Mouse (Mus musculus): ENCODE results near the gene Zcchc24. TPM values are rescaled to one million over a fixed set of nuclear protein-coding genes. Genes with fewer than 3 reads are reported as not detected.

Gene Zcchc24
- polyA plus RNA-seq, 1 experiment from 2014 or later: 9.3 TPM

- H3K4me1 ChIP-seq (replicated peaks): peaks cover 18% of the 10 kb centered on the region
- no peak for ATAC-seq
- no peaks in the 10 kb centered on the region for H3K36me3 ChIP-seq
- WGBS: 83% methylated on average over 11 of the region's 11 CpGs
- no peak overlapping the region for H3K4me2 ChIP-seq (replicated peaks)
- no peak overlapping the region for H3K4me3 ChIP-seq (replicated peaks)
- H3K27me3 ChIP-seq: no peaks in the 10 kb centered on the region
- H3K27ac ChIP-seq: no peak overlapping the region
- no peaks in the 10 kb centered on the region for H3K9me3 ChIP-seq
- no peak overlapping the region for H3K9ac ChIP-seq (replicated peaks)
These were observed 43.8 kb downstream of the Zcchc24 start for GRCm38 (mm10) chr14:25725032-25725497.

GRCm38 (mm10) chr14:25720962-25721707, 47.7 kb downstream of the Zcchc24 start:
- Histone ChIP-seq H3K9me3 (no peaks in the 10 kb centered on the region), H3K9ac (replicated peaks) (no peak overlapping the region), H3K4me3 (replicated peaks) (no peak overlapping the region), H3K4me1 (replicated peaks) (peaks cover 22% of the 10 kb centered on the region), H3K27me3 (no peaks in the 10 kb centered on the region), H3K4me2 (replicated peaks) (no peak overlapping the region), H3K36me3 (no peaks in the 10 kb centered on the region), H3K27ac (no peak overlapping the region)
- 92% methylated on average over 5 of the region's 5 CpGs for WGBS
- ATAC-seq: no peak

GRCm38 (mm10) chr14:25719371-25719770, 49.5 kb downstream of the Zcchc24 start:
- H3K4me2 ChIP-seq (replicated peaks): no peak overlapping the region

GRCm38 (mm10) chr14:25718471-25718870, 50.4 kb downstream of the Zcchc24 start:
- ATAC-seq: no peak
- Histone ChIP-seq H3K9ac (replicated peaks) (no peak overlapping the region), H3K4me1 (replicated peaks) (peaks cover 7% of the 10 kb centered on the region), H3K4me2 (replicated peaks) (no peak overlapping the region), H3K9me3 (no peaks in the 10 kb centered on the region), H3K36me3 (no peaks in the 10 kb centered on the region), H3K27me3 (no peaks in the 10 kb centered on the region), H3K4me3 (replicated peaks) (no peak overlapping the region), H3K27ac (no peak overlapping the region)
- WGBS: 9% methylated on average over 2 of the region's 2 CpGs

More at GRCm38 (mm10) chr14:25719371-25719770, 49.5 kb downstream of the Zcchc24 start:
- Histone ChIP-seq H3K4me1 (replicated peaks) (peaks cover 7% of the 10 kb centered on the region), H3K4me3 (replicated peaks) (no peak overlapping the region), H3K9me3 (no peaks in the 10 kb centered on the region), H3K27ac (no peak overlapping the region), H3K9ac (replicated peaks) (no peak overlapping the region), H3K36me3 (no peaks in the 10 kb centered on the region), H3K27me3 (no peaks in the 10 kb centered on the region)
- no peak for ATAC-seq
- WGBS: 54% methylated on average over 9 of the region's 9 CpGs

GRCm38 (mm10) chr14:25717718-25718117, 51.1 kb downstream of the Zcchc24 start:
- no peak for ATAC-seq
- peaks cover 11% of the 10 kb centered on the region for H3K4me1 ChIP-seq (replicated peaks)
- 87% methylated on average over 8 of the region's 8 CpGs for WGBS
- H3K9ac ChIP-seq (replicated peaks): no peak overlapping the region
- no peaks in the 10 kb centered on the region for H3K27me3 ChIP-seq
- H3K9me3 ChIP-seq: no peaks in the 10 kb centered on the region
- H3K4me2 ChIP-seq (replicated peaks): no peak overlapping the region
- H3K4me3 ChIP-seq (replicated peaks): no peak overlapping the region
- no peaks in the 10 kb centered on the region for H3K36me3 ChIP-seq
- no peak overlapping the region for H3K27ac ChIP-seq

GRCm38 (mm10) chr14:25716528-25716927, 52.3 kb downstream of the Zcchc24 start:
- Histone ChIP-seq H3K4me1 (replicated peaks) (peaks cover 8% of the 10 kb centered on the region), H3K36me3 (no peaks in the 10 kb centered on the region), H3K27me3 (no peaks in the 10 kb centered on the region), H3K4me2 (replicated peaks) (no peak overlapping the region), H3K9ac (replicated peaks) (no peak overlapping the region), H3K9me3 (no peaks in the 10 kb centered on the region), H3K27ac (no peak overlapping the region), H3K4me3 (replicated peaks) (no peak overlapping the region)
- ATAC-seq: no peak
- 95% methylated on average over 1 of the region's 1 CpGs for WGBS

- H3K4me2 ChIP-seq (replicated peaks): no peak overlapping the region
- H3K27ac ChIP-seq: no peak overlapping the region
- no peaks in the 10 kb centered on the region for H3K27me3 ChIP-seq
- WGBS: 17% methylated on average over 4 of the region's 4 CpGs
- peaks cover 18% of the 10 kb centered on the region for H3K4me1 ChIP-seq (replicated peaks)
- no peak overlapping the region for H3K9ac ChIP-seq (replicated peaks)
- peak; percentile 42; the same call in 1 of the 2 replicates for ATAC-seq
- H3K9me3 ChIP-seq: no peaks in the 10 kb centered on the region
- H3K4me3 ChIP-seq (replicated peaks): no peak overlapping the region
- no peaks in the 10 kb centered on the region for H3K36me3 ChIP-seq
These were observed 55.4 kb downstream of the Zcchc24 start for GRCm38 (mm10) chr14:25713443-25713842.

- ATAC-seq: no peak
- H3K9ac ChIP-seq (replicated peaks): no peak overlapping the region
- 66% methylated on average over 8 of the region's 8 CpGs for WGBS
These were observed 57.2 kb downstream of the Zcchc24 start for GRCm38 (mm10) chr14:25711602-25712001.

GRCm38 (mm10) chr14:25711177-25711576, 57.7 kb downstream of the Zcchc24 start:
- Histone ChIP-seq H3K4me1 (replicated peaks) (peaks cover 16% of the 10 kb centered on the region), H3K9me3 (no peaks in the 10 kb centered on the region), H3K36me3 (no peaks in the 10 kb centered on the region), H3K4me2 (replicated peaks) (no peak overlapping the region), H3K4me3 (replicated peaks) (no peak overlapping the region), H3K9ac (replicated peaks) (no peak overlapping the region), H3K27me3 (no peaks in the 10 kb centered on the region), H3K27ac (no peak overlapping the region)
- WGBS: 75% methylated on average over 7 of the region's 7 CpGs
- no peak for ATAC-seq

More at GRCm38 (mm10) chr14:25711602-25712001, 57.2 kb downstream of the Zcchc24 start:
- Histone ChIP-seq H3K36me3 (no peaks in the 10 kb centered on the region), H3K4me2 (replicated peaks) (no peak overlapping the region), H3K4me3 (replicated peaks) (no peak overlapping the region), H3K27me3 (no peaks in the 10 kb centered on the region), H3K27ac (no peak overlapping the region), H3K4me1 (replicated peaks) (peaks cover 16% of the 10 kb centered on the region), H3K9me3 (no peaks in the 10 kb centered on the region)

GRCm38 (mm10) chr14:25710681-25711080, 58.2 kb downstream of the Zcchc24 start:
- Histone ChIP-seq H3K36me3 (no peaks in the 10 kb centered on the region), H3K27me3 (no peaks in the 10 kb centered on the region), H3K27ac (no peak overlapping the region), H3K4me2 (replicated peaks) (no peak overlapping the region), H3K4me3 (replicated peaks) (no peak overlapping the region), H3K9me3 (no peaks in the 10 kb centered on the region), H3K4me1 (replicated peaks) (peaks cover 16% of the 10 kb centered on the region), H3K9ac (replicated peaks) (no peak overlapping the region)
- WGBS: 64% methylated on average over 4 of the region's 4 CpGs
- ATAC-seq: no peak

- Histone ChIP-seq H3K9ac (replicated peaks) (no peak overlapping the region), H3K4me3 (replicated peaks) (no peak overlapping the region), H3K27ac (no peak overlapping the region), H3K27me3 (no peaks in the 10 kb centered on the region), H3K4me1 (replicated peaks) (peaks cover 16% of the 10 kb centered on the region), H3K9me3 (no peaks in the 10 kb centered on the region), H3K4me2 (replicated peaks) (no peak overlapping the region), H3K36me3 (no peaks in the 10 kb centered on the region)
- 75% methylated on average over 4 of the region's 4 CpGs for WGBS
- ATAC-seq: no peak
These were observed 58.8 kb downstream of the Zcchc24 start for GRCm38 (mm10) chr14:25710073-25710472.

- H3K27ac ChIP-seq: no peak overlapping the region
- H3K36me3 ChIP-seq: no peaks in the 10 kb centered on the region
- 79% methylated on average over 2 of the region's 2 CpGs for WGBS
- no peaks in the 10 kb centered on the region for H3K27me3 ChIP-seq
- no peak overlapping the region for H3K4me3 ChIP-seq (replicated peaks)
- no peak overlapping the region for H3K9ac ChIP-seq (replicated peaks)
- H3K9me3 ChIP-seq: no peaks in the 10 kb centered on the region
- H3K4me1 ChIP-seq (replicated peaks): peaks cover 16% of the 10 kb centered on the region
- ATAC-seq: 0 out of 2 replicates have a peak, but pooled peaks have one; percentile 29
- no peak overlapping the region for H3K4me2 ChIP-seq (replicated peaks)
These were observed 59.9 kb downstream of the Zcchc24 start for GRCm38 (mm10) chr14:25708917-25709316.
